Mouse (Mus musculus): ENCODE measurements at regions not wholly inside any gene's neighbourhood (a gene's known extent, or its start where the extent isn't known, plus 50 kb on each side); places are given as distances from the start of the nearest gene placed in this dataset.
A peak's percentile ranks its signal among the peaks of the same experiment; 100 is the strongest.

DNA sequence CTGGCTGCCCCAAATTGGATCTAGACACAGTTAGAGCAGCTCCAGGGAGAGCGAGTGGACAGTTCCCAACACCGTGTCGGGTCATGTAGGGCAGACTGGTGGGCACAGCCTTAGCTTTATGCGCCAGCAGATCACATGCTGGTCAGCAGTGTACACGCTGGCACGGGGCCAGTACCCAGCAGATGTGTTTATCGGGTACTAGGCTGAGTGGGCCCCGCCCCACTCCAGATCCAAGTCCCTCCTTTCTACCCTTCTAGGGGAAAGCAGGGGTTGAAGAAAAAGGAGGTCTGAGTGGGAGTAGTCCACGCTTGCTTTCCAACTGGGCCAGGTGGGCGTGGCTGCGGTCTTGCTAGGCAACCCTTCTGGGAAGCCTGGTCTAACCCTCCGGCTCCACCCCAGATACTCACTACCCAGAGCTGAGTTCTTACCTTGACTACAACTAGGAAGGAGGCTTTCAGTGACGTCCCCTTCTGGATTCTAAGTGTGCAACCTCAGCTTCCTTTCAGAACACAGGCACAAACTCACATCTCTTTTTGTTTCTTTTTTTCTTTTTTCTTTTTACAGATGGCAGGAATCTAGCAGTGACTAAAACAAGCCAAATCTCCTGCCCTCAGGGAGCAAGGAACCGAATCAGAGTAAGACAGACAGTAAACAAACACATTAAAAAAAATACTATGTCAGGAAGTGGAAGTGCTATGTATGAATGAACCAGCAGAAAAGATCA, 59.6 kb downstream of the Irf2bpl start:
- DNase-seq (ENCODE audit: low spot score): peak; percentile 96
- Histone ChIP-seq H3K27me3 (replicated peaks; ENCODE audit: insufficient read depth, low read length) (no peaks in the 10 kb centered on the region), H3K4me1 (ENCODE audit: insufficient read depth, low read depth, low read length) (peaks cover 37% of the 10 kb centered on the region), H3K27ac (ENCODE audit: low read length) (peak overlapping the region; percentile 93), H3K9me3 (ENCODE audit: low read length) (no peaks in the 10 kb centered on the region), H3K4me3 (ENCODE audit: low read depth, low read length) (no peak overlapping the region), H3K36me3 (ENCODE audit: insufficient read depth, low read length) (no peaks in the 10 kb centered on the region), H3K4me2 (replicated peaks; ENCODE audit: low read depth, low read length) (peak overlapping the region; percentile 51), H3K9ac (replicated peaks; ENCODE audit: low read depth) (no peak overlapping the region)
- ATAC-seq: peak; percentile 71
- WGBS: 6% methylated on average over 14 of the region's 14 CpGs
- TF ChIP-seq EP300 (IDR thresholded peaks at IDR 0.05): peak; percentile 85
- no peak; the same call in 1 of the 2 replicates for TF ChIP-seq CTCF (IDR thresholded peaks at IDR 0.05)

DNA sequence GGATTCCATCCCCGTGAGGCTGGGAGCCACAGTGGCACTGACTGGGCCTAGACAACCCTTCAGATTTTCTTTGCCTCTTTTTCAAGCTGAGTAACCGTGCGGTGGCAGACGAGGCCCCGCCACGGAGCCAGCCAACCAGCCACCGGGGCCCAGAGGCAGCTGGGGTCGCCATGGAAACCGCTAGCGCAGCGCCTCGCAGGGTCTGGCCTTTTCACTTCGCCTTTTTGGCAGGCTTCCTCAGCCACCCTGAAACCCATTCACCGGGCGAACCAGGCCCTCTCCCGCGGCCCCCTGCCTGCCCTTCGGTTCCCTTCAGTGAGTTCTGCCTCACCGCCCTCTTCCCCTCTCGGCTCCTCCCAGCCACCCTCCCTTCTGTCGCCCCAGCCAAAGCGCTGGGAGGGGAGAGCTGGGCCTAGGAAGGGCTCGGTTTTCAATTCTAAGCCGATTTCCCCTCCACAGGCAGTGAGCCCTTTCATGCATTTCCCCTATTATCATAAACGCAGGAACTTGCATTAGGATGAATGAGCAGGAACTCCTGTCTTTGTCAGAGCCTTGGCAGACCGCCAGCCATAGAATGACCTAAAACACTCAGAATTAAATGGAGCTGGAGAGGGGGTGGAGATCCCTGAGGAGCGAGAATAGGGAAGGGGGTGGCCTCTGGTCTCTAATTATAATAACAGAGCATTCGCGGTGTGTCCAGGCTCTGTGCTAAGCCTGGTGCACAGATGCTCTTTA, 60.6 kb downstream of the Irf2bpl start:
- Histone ChIP-seq H3K4me3 (ENCODE audit: low read depth, low read length) (peak overlapping the region; percentile 25), H3K9ac (replicated peaks; ENCODE audit: low read depth) (peak overlapping the region; percentile 32; the same call in 1 of the 2 replicates), H3K27ac (ENCODE audit: low read length) (peak overlapping the region; percentile 93), H3K27me3 (replicated peaks; ENCODE audit: insufficient read depth, low read length) (no peaks in the 10 kb centered on the region), H3K36me3 (ENCODE audit: insufficient read depth, low read length) (no peaks in the 10 kb centered on the region), H3K4me2 (replicated peaks; ENCODE audit: low read depth, low read length) (peak overlapping the region; percentile 51), H3K9me3 (ENCODE audit: low read length) (no peaks in the 10 kb centered on the region), H3K4me1 (ENCODE audit: insufficient read depth, low read depth, low read length) (peaks cover 37% of the 10 kb centered on the region)
- under 1% methylated on average over 27 of the region's 29 CpGs for WGBS
- ATAC-seq (peak; percentile 78), DNase-seq (ENCODE audit: low spot score) (peak; percentile 95)
- peak; percentile 79 for TF ChIP-seq EP300 (IDR thresholded peaks at IDR 0.05)
- peak; percentile 26; the same call in 1 of the 2 replicates for TF ChIP-seq CTCF (IDR thresholded peaks at IDR 0.05)

DNA sequence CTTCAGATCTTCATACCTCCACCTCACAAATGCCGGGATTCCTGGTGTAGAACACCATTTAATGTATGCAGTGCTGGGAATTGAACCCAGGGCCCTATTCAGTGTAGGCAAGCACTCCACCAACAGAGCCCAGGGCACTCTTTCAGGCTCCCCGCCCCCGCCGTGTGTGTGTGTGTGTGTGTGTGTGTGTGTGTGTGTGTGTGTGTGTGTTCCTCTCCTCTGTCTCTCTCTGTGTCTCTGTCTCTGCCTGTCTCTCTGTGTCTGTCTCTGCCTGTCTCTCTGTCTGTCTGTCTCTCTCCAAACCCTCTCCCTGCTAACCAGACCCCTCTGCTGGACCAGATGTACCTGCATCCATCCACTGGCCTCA, 61.1 kb downstream of the Irf2bpl start:
- Histone ChIP-seq H3K9me3 (ENCODE audit: low read length) (no peaks in the 10 kb centered on the region), H3K36me3 (ENCODE audit: insufficient read depth, low read length) (no peaks in the 10 kb centered on the region), H3K4me1 (ENCODE audit: insufficient read depth, low read depth, low read length) (peaks cover 41% of the 10 kb centered on the region), H3K4me2 (replicated peaks; ENCODE audit: low read depth, low read length) (peak overlapping the region; percentile 51), H3K27ac (ENCODE audit: low read length) (peak overlapping the region; percentile 93), H3K9ac (replicated peaks; ENCODE audit: low read depth) (peak overlapping the region; percentile 32; the same call in 1 of the 2 replicates), H3K27me3 (replicated peaks; ENCODE audit: insufficient read depth, low read length) (no peaks in the 10 kb centered on the region), H3K4me3 (ENCODE audit: low read depth, low read length) (peak overlapping the region; percentile 25; the same call in 1 of the 2 replicates)
- DNase-seq (ENCODE audit: low spot score) (no peak), ATAC-seq (no peak)
- WGBS: 59% methylated on average over 3 of the region's 4 CpGs
- TF ChIP-seq CTCF (IDR thresholded peaks at IDR 0.05) (no peak), EP300 (IDR thresholded peaks at IDR 0.05) (no peak)

DNA sequence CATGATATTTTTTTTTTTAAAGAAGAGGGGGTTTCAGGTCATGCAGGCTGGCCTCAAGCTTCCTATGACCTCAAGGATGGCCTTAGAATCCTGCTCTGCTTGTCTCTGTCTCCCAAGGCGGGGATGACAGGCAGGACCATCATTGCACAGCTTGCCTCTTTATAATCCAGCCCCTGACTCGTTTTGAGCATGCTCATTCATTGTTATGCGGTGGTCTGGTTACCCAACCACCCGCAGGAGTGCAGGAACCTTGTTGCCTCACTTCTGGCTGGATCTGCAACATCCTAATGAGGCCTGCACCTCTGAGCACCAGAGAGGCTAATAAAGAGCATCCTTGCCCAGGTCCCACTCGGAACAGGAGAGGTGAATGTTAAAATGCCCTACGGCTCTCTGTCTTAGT, 63.4 kb downstream of the Irf2bpl start:
- Histone ChIP-seq H3K27ac (ENCODE audit: low read length) (no peak overlapping the region), H3K4me2 (replicated peaks; ENCODE audit: low read depth, low read length) (no peak overlapping the region), H3K27me3 (replicated peaks; ENCODE audit: insufficient read depth, low read length) (no peaks in the 10 kb centered on the region), H3K9me3 (ENCODE audit: low read length) (no peaks in the 10 kb centered on the region), H3K4me3 (ENCODE audit: low read depth, low read length) (no peak overlapping the region), H3K36me3 (ENCODE audit: insufficient read depth, low read length) (no peaks in the 10 kb centered on the region), H3K4me1 (ENCODE audit: insufficient read depth, low read depth, low read length) (peaks cover 46% of the 10 kb centered on the region), H3K9ac (replicated peaks; ENCODE audit: low read depth) (no peak overlapping the region)
- TF ChIP-seq EP300 (IDR thresholded peaks at IDR 0.05): no peak
- TF ChIP-seq CTCF (IDR thresholded peaks at IDR 0.05): no peak
- DNase-seq (ENCODE audit: low spot score) (no peak), ATAC-seq (no peak)
- WGBS: 83% methylated on average over 6 of the region's 6 CpGs

DNA sequence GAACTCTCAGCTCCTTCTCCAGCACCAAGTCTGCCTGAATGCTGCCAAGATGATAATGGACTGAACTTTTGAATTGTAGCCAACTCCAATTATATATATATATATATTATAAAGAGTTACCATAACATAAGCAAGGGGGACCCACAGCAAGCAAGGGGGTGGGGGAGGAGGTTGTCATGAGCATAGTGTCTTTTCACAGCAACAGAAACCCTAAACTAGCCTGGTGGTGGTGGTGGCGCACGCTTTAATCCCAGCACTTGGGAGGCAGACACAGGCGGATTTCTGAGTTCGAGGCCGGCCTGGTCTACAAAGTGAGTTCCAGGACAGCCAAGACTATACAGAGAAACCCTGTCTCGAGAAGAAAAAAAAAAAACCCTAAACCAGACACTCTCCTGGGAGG, 65.0 kb downstream of the Irf2bpl start:
- peaks cover 34% of the 10 kb centered on the region for H3K4me1 ChIP-seq (ENCODE audit: insufficient read depth, low read depth, low read length)
- no peak overlapping the region for H3K27ac ChIP-seq (ENCODE audit: low read length)
- H3K4me2 ChIP-seq (replicated peaks; ENCODE audit: low read depth, low read length): no peak overlapping the region
- H3K9me3 ChIP-seq (ENCODE audit: low read length): no peaks in the 10 kb centered on the region
- no peaks in the 10 kb centered on the region for H3K27me3 ChIP-seq (replicated peaks; ENCODE audit: insufficient read depth, low read length)
- no peak overlapping the region for H3K4me3 ChIP-seq (ENCODE audit: low read depth, low read length)
- H3K9ac ChIP-seq (replicated peaks; ENCODE audit: low read depth): no peak overlapping the region
- WGBS: 89% methylated on average over 6 of the region's 6 CpGs
- DNase-seq (ENCODE audit: low spot score): no peak
- no peaks in the 10 kb centered on the region for H3K36me3 ChIP-seq (ENCODE audit: insufficient read depth, low read length)
- no peak for ATAC-seq
- TF ChIP-seq CTCF (IDR thresholded peaks at IDR 0.05): no peak
- TF ChIP-seq EP300 (IDR thresholded peaks at IDR 0.05): no peak

DNA sequence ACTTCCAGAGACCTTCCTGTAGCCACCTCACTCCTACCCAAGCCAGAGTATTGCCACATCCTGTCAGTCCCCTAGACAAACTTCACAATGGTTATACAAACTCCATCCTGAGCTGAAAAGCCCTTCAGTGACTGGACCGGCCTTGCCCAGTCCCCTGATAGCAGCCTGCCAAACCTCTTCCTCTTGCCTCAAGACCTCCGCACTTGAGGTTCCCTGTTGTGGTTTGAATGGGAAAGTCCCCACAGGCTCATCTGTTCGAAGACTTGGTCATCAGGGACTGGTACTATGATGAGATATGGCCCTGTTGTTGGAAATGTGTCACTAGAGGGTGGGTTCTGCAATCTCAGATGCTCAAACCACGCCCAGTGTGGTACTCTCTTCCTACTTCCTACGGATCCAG, 65.4 kb downstream of the Irf2bpl start:
- 30% methylated on average over 5 of the region's 5 CpGs for WGBS
- no peak overlapping the region for H3K4me2 ChIP-seq (replicated peaks; ENCODE audit: low read depth, low read length)
- peak; percentile 87 for DNase-seq (ENCODE audit: low spot score)
- no peaks in the 10 kb centered on the region for H3K36me3 ChIP-seq (ENCODE audit: insufficient read depth, low read length)
- no peaks in the 10 kb centered on the region for H3K27me3 ChIP-seq (replicated peaks; ENCODE audit: insufficient read depth, low read length)
- no peak overlapping the region for H3K9ac ChIP-seq (replicated peaks; ENCODE audit: low read depth)
- peak; percentile 55 for ATAC-seq
- H3K4me3 ChIP-seq (ENCODE audit: low read depth, low read length): no peak overlapping the region
- no peak for TF ChIP-seq CTCF (IDR thresholded peaks at IDR 0.05)
- TF ChIP-seq EP300 (IDR thresholded peaks at IDR 0.05): peak; percentile 74
- H3K9me3 ChIP-seq (ENCODE audit: low read length): no peaks in the 10 kb centered on the region
- H3K4me1 ChIP-seq (ENCODE audit: insufficient read depth, low read depth, low read length): peaks cover 31% of the 10 kb centered on the region
- no peak overlapping the region for H3K27ac ChIP-seq (ENCODE audit: low read length)
